Mouse (Mus musculus) common myeloid progenitor, adult 5-6 weeks (primary cell): ENCODE measurements around the gene Plpp4. TPM values are rescaled to one million over a fixed set of nuclear protein-coding genes. Genes with fewer than 3 reads are reported as not detected.

ENCODE experiments used
- ATAC-seq: replicated peaks from 2 replicates; pipeline ENCODE4 v1.8.0; 2016; ENCODE audit warnings: low read depth, mild to moderate bottlenecking, moderate TSS enrichment, inconsistent platforms; ENCODE audit not compliant: poor library complexity, severe bottlenecking
- total RNA-seq: library from RNA; stranded (forward); fragments of 200-1000, 187-1606 nt; gene quantifications from 2 replicates; pipeline ENCODE4 v1.2.3, GENCODE M21; 2017

The Plpp4 gene
- total RNA-seq, 1 experiment from 2014 or later = not detected

DNA sequence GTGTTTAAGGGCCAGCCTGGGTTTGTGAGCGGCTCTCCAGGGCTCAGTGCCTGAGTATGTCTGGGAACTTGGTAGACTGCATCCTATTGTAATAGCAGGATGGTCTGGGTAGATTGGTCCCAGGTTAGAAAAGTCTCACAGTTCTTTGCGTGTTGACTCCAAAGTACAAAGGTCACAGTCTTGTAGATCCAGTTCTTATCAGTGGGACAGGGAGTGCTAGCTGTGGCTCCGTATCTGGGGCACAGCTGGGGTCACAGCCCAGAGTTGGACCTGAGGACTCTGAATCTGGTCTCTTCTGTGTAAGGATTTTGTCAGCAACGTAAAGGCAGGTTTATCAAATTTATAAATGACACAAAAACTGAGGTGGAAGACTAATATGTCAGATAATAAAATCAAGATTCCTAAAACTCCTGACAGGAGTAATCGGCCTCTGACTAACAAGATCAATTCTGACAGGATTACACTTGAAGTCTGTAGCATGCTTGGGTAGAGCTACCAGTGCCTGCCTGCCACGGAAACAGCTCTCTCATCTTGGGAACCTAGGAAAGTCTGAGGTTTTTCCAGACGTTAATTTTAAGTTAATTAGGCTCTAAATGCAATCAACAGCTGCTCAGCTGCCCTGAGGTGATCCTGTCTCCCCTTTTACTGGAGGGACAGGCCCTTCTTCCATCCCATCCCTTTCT is 28.5 kb downstream of the Plpp4 start:
- no peak for ATAC-seq

DNA sequence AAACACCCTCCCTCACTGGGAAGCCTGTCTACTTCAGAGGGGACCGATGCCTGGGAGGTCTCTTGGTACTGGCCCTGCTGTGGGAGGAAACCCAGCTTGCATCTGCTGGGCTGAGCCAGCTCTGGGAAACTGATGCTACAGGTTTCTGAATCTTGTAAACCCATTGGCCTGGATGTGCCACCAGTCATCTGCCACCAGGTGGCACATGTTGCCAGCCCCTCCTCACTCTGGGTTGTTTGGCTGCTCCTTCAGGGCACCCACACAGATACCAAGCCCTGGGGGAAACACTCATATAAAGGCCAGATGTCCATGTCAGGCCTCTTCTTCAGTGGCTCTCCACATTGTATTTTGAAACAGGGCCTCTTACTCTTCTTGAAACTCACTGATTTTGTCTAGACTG is 36.4 kb downstream of the Plpp4 start:
- ATAC-seq = no peak

DNA sequence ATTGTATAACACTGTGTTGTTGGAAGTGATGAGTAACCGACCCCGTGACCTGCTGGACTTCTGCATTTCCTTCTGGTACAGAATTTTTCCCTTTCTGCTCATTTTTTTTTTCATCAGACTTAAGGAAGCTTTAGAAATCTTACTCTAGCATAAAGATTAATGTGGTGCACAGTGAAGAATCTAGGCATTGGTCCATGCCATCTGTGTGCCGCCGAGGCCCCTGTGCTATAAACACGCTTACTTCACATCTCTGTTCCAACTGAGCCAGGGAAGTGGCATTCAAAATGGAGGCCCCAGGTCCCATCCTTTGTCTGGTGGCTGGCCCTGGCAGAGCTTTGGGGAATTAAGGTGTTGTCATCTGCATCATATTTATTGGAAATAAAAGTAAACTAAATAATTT is 44.8 kb downstream of the Plpp4 start:
- no peak for ATAC-seq

DNA sequence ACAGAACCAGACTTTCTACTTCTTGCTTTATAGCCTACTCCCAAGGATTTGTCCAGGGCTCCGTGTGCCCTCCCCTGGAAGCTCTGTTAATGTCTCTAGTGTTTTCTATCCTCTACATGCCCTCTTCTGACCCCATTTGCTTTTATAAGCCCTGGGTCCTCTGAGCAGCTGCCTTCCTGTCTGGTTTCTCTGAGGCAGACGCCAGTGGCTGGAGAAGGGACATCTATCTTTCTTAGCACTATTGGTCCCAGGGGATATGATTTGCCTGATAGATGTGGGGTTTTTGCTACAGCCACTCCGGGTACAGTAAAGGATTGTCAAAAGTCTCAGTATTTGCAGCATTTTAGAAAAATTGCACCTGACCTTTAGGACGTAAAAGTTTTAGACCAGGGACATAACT is 46.5 kb downstream of the Plpp4 start:
- no peak for ATAC-seq

DNA sequence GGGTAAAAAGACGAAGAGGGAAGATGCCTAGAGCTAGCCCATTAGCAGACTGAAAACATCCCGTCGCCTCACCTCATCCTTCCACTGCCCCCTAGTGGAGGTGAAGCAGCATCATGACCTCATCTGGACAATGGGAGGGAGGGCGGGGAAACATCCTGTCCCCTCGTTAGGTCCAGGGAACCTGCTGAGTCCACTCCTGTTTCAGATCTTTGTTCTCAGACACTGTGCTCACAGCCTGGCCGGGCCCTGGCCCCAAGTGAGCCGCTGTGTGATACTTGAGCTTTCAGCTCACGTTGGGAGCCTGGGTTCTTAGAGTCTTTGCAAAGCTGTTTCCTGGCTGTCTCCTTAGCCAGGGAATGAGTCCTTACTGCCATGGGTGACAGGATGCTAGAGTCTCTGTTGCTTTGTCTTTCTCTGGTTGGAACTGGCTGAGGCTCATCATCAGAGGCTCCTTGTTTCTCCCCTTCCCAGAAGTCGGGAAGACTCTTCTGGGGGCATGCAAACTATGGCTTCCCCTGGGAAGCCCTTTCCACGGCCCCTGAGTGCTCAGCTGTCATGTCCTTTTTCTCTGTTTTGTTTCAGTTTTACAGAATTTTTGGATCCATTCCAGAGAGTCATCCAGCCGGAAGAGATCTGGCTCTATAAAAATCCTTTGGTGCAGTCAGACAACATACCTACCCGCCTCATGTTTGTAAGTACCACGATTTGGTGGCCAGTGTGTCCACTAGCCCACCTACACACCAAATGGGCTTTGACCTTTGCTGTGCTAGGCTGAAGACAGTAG is 50.4 kb downstream of the Plpp4 start:
- ATAC-seq = no peak

DNA sequence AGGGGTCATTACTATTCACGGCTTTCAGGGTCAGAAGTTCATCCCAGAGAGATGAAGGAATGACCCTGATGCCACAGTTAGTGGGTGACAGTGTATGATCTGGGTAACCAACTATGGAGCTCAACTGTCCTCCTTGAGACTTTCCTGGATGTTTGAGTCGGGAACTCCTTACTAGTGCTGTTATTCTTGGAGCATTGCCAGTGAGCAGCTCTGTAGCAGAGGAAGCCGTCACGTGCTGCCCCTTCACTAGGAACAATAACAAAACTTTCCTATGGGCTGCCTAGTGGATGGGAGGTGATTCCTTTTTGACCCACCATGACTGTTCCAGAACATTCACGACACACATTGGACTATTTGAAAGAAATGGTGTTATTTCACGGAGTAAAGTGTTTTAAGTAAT is 51.8 kb downstream of the Plpp4 start:
- ATAC-seq = no peak

DNA sequence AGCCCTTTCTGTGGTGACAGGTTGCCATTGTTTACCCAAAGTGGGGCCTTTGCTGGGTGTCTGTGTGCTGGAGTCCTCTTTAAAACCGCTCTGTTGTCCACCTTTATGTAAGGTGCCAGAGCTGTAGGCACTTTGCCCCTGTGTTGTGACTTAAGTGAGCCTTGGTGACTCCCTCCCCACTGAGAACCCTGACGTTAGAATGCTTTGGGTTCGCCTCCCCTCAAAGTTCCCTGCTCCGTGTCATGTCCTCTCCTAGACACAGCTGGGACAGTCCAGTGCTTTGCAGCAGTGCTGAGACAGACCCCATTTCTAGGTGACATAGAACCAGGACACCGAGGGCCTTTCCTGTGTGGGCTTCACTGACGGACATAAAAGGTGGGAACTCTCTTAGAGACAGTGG is 55.7 kb downstream of the Plpp4 start:
- no peak for ATAC-seq

DNA sequence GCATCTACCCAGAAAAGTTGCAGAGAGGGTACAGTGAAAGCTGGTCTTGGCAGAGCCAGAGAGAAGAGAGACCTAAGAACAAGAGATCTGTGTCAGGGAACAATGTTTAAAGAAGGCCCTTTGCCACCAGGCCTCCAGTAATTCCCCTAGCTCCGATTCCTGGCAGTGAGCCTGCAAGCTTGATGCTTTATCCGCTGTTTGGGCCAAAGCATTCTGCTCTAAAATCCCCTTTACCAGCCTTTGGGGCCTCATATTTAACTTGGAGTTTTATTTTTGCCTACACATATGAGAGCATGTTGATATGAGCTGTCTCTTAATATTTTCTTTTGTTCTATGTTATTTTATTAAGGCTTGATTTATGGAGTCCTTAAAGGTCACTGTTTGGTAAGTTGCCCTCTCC is 57.1 kb downstream of the Plpp4 start:
- no peak for ATAC-seq

DNA sequence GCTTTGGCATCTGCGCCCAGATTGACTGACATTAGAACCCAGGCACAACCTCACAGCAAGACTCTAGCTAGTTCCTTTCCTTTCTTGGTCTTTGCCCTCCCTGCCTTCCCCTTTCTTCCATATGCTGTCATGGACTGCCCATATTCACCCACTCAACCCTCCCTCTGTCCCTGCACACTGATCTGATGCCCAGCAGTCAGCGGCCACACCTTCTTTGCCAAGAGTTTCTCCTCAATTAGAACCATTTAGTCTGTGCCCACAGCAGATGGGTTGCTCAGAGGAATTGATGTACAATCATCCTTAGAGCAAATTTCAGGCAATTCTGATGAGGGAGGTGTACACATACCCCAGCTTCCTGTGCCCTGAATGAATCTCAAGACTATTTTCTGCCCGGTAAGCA is 83.3 kb downstream of the Plpp4 start:
- no peak for ATAC-seq

DNA sequence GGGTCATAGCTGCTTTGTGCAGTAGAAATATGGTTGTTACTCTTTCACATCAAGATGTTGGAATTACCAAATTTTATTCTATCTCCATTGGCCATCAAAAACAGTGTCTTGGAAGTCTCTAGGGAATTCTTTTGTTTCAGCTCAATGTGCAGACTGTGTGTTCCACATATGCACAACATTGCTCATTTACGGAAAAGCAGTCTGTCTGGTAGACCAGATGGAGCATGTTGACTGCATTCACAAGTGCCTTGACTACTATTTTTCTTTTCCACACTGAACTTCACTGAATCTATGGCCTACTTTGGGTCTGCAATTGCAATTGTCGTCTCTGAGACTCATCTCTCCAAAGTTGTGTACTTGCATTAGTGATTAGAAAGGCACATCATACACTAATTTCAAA is 98.7 kb downstream of the Plpp4 start:
- ATAC-seq = no peak

DNA sequence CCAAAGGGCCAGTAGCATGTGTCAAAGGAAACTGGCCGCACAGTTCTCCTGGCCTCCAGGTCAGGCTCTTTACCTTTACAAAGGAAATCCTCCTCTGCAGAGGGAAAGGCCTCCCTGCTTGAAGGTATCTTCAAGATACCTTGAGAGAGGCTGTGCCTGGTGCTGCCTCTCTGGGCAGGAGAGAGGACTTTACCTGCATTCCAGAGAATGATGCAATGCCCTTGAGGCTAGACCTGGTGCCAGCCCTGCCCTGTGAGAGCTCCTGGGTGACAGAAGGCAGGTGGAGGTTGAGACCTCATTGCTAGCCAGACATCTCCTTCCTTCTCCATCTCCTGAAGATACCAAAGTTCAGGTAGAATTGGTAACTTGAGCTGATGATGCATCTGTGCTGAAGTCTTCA is 118.5 kb downstream of the Plpp4 start:
- no peak for ATAC-seq

DNA sequence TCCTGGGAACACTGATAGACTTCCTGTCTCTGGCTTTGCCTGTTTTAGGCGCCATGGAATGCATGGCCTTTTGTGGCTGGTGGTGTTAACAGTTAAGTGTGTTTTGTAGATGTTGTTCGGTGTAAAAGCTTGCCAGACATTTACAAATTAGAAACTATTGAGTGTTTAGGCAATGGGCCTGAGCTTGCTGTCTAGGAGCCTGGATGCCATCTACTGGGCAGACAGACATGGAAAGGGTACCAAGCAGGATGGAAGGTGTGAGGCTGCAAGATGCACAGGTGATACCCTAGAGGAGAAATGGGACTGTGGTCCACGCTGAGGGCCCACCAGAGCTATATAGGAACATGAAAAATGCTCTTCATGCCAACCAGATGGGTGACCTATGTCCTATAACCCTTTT is 128.3 kb downstream of the Plpp4 start:
- no peak for ATAC-seq

DNA sequence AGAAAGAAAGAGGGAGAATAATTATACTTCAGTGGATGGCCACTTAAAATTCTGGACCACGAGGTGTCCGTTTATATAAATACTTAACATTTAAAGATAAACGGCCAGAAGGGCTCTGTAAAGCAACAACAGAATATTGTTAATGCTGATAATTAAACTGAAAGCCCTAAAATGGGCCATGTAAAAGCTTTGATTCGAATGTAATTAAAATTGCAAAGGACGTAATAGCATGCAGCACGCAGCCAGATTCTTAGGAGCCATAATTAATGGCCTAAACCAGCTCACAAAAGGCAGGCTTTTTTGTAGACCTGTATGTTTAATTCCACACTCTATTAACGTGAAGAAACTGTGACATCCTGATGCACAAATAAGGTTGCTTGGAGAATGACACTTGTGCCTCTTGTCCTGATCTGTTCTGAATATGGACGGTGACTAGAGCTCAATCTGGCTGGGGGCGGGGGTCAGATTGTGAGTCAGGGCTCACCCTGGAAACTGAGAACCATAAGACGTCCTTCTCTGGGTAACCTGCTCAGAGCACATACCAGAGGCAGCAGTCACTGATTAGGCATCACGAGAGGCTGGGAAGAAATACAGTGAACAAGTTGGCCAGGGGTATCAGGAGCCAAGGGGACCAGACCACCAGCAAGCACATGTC is 136.1 kb downstream of the Plpp4 start:
- no peak for ATAC-seq

DNA sequence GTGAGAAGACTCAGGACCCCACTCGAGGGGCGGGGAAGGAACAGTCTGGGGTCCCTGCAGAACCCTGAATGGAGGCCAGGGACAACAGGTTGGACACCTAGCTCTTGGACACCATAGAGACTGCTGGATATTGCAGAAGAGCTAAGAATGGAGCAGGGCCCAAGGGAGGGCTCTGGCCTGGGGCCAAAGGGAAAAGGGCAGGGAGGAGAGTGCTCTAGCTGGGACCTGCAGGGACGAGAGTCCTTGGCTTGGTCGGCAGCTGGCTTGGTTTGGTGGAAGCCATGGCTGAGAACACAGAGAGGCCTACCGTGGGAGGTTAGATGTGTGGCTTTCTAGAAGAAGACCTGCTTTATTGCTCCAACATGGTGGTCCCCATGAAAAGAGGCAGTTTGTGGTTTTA is 139.7 kb downstream of the Plpp4 start:
- no peak for ATAC-seq

DNA sequence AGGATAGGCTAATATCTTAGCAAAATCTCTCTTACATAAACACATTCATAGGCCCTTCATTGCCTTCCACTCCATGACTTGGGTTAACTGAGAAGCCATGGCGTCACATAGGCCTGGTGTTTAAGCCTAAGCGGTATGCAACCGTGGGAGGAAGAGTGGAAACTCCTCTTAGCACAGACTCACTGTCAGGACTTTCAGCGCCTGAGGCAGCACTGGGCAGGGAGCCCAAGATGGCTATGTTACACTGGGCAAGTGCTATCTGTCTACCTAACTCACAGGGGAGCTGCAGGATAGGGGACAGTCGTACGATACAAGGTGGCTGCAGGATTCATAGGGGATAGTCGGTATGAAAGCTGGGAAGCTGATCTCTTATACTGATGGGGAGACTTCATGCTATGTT is 142.2 kb downstream of the Plpp4 start:
- no peak for ATAC-seq

DNA sequence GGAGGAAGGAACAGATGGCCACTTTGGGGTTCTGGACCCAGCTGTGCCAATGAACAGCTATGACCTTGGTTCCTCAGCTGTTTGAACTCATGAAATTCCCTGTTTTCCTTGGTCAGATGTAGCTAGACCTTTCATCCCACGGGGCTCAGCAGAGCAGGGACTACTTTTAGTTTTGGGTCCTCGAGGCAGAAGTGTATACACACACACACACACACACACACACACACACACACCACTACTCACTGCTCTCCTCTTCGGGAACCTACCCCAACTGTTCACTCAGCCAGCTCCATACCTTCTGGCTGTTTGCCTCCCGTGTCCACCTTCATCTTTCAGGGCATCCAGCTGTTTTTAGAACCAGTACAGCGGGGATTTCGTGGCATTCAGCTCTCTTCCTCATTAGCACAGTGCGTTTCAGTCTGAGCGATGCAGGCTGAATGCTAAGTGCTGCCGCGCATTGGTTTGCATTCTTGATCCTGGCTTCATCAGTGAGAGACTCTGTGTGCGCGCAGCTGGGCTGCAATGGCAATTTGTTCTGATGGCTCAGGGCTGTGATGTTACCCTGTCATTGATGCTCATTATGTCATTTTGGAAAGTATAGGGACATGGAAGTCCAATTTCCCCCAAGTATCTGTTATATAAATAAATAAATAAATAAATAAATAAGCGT is 146.0 kb downstream of the Plpp4 start:
- no peak for ATAC-seq

DNA sequence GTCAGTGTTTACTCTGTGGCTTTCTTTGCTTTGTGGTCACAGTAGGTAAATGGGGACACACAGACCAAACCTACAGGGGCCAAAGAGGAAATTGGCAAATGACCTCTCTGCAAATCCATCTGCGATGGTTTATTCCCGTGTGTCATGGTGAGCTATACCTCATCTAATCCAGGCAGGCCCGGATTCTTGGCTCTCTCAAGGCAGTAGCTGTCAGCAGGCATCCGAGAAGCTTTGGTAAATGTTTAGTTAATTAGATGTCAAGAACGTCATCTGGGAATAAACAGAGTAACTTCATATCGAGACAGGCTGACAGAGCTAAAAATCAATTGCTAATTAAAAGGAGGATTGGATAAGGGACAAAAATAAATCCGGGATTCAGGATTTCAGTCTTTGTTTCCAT is 149.2 kb downstream of the Plpp4 start:
- no peak for ATAC-seq

DNA sequence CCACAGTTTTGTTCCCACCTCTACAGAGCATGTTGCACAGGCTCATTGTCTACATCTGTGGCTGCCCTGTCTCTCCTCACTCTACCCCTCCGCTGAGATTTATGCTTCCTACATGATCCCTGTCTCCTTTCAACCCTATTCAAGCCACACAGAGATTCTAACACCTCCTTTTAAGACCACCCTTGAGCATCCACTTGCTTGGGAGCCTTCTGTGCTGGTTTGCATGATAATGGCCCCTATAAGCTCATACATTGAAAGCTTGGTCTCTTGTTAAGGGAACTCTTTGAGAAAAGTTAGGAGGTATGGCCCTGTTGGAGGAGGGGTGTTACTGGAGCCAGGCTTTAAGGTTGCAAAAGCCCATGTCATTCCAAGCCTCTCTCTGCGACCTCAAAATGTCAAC is 155.9 kb downstream of the Plpp4 start:
- ATAC-seq = no peak

DNA sequence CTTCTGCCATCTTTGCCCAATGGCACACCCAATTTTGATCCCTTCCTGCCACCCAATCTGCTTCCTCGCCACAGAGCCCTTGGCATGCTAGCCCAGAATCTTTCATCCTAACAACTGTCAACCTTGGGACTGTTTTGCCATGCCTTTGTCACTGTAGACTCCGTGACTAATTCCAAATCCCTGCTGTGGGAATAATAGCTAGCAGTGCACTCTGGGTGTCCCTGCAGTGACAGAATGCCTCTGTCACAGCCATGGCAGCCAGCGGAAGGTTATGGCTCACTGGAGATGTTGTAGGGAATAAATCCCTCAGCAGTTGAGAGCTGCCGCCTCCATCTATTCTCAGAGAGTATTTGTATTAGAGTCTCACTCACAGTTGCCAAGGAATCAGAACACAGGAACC is 158.3 kb downstream of the Plpp4 start:
- no peak for ATAC-seq

DNA sequence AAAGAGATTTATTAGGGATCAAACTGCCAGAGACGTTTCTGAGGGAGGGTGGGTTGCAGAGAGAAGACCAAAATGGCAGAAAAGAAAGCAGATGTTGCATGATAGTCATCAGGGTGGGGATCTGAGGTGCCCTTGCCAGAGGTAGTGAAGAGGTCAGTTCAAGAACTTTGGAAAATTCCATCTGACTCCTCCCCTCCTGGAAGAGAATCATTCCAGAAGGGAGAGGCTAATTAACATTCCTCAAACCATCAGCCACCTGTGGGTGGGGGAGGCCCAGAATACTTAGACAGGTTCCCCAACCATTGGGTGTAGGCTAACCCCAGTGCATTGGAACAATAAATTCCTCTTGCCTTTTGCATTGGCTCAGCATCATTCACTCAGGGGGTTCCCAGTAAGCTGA is 164.3 kb downstream of the Plpp4 start:
- ATAC-seq = no peak

DNA sequence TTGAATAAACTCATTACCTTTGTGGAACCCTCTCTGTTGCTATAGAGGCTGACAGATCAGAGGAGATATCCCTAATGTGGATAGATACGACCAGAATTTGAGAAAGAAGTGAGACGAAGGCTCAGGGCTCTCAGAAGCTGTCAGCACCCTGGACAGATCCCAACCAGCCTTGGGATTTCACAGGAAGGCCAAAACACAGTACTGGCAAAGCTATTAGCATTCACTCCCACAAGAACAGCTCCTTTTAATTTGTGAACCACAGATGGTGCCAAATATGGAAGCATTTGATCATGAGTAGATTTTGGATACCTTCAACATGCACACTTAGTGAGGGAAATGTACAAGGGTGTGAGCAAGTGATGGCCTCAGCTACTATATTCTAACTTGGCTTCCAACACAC is 168.7 kb downstream of the Plpp4 start:
- ATAC-seq = no peak
